Mouse (Mus musculus): ENCODE results near the gene Krt34. TPM values are rescaled to one million over a fixed set of nuclear protein-coding genes. Genes with fewer than 3 reads are reported as not detected.

The Krt34 gene
- polyA plus RNA-seq, 1 experiment from 2014 or later = not detected

- DNase-seq (ENCODE audit: low spot score) = no peak
Observed at GRCm38 (mm10) chr11:100008336-100008735, 33.0 kb downstream of the Krt34 start.

GRCm38 (mm10) chr11:100006624-100007023 lies 34.7 kb downstream of the Krt34 start:
- H3K36me3 ChIP-seq (ENCODE audit: control insufficient read depth, insufficient read depth, low read length) = no peaks in the 10 kb centered on the region
- no peak for DNase-seq (ENCODE audit: low spot score)
- H3K27ac ChIP-seq (ENCODE audit: low read depth, low read length) = no peak overlapping the region
- H3K4me1 ChIP-seq (replicated peaks; ENCODE audit: control insufficient read depth, insufficient read depth, low read length) = no peaks in the 10 kb centered on the region
- no peak for ATAC-seq (replicated peaks; ENCODE audit: low FRiP score)
- no peak overlapping the region for H3K4me2 ChIP-seq
- H3K9ac ChIP-seq (ENCODE audit: low read depth, low read length) = no peak overlapping the region
- WGBS = 34% methylated on average over 3 of the region's 3 CpGs
- no peaks in the 10 kb centered on the region for H3K9me3 ChIP-seq (ENCODE audit: control insufficient read depth, low read length)
- H3K27me3 ChIP-seq (replicated peaks; ENCODE audit: control insufficient read depth, insufficient read depth, low read length) = no peaks in the 10 kb centered on the region
- no peak overlapping the region for H3K4me3 ChIP-seq (ENCODE audit: low read depth, low read length)

More at GRCm38 (mm10) chr11:100008336-100008735, 33.0 kb downstream of the Krt34 start:
- Histone ChIP-seq H3K4me2 (no peak overlapping the region), H3K27me3 (replicated peaks; ENCODE audit: control insufficient read depth, insufficient read depth, low read length) (no peaks in the 10 kb centered on the region), H3K36me3 (ENCODE audit: control insufficient read depth, insufficient read depth, low read length) (no peaks in the 10 kb centered on the region), H3K27ac (ENCODE audit: low read depth, low read length) (no peak overlapping the region), H3K9ac (ENCODE audit: low read depth, low read length) (no peak overlapping the region), H3K9me3 (ENCODE audit: control insufficient read depth, low read length) (no peaks in the 10 kb centered on the region), H3K4me3 (ENCODE audit: low read depth, low read length) (no peak overlapping the region), H3K4me1 (replicated peaks; ENCODE audit: control insufficient read depth, insufficient read depth, low read length) (no peaks in the 10 kb centered on the region)
- 78% methylated on average over 5 of the region's 5 CpGs for WGBS
- ATAC-seq (replicated peaks; ENCODE audit: low FRiP score) = no peak

- Histone ChIP-seq H3K9me3 (ENCODE audit: control insufficient read depth, low read length) (no peaks in the 10 kb centered on the region), H3K4me2 (no peak overlapping the region), H3K4me1 (replicated peaks; ENCODE audit: control insufficient read depth, insufficient read depth, low read length) (no peaks in the 10 kb centered on the region), H3K27ac (ENCODE audit: low read depth, low read length) (no peak overlapping the region), H3K9ac (ENCODE audit: low read depth, low read length) (no peak overlapping the region), H3K4me3 (ENCODE audit: low read depth, low read length) (no peak overlapping the region), H3K36me3 (ENCODE audit: control insufficient read depth, insufficient read depth, low read length) (no peaks in the 10 kb centered on the region), H3K27me3 (replicated peaks; ENCODE audit: control insufficient read depth, insufficient read depth, low read length) (no peaks in the 10 kb centered on the region)
- ATAC-seq (replicated peaks; ENCODE audit: low FRiP score) (no peak), DNase-seq (ENCODE audit: low spot score) (no peak)
- WGBS = 80% methylated on average over 8 of the region's 8 CpGs
Observed at GRCm38 (mm10) chr11:100005905-100006304, 35.4 kb downstream of the Krt34 start.

- Histone ChIP-seq H3K27me3 (replicated peaks; ENCODE audit: control insufficient read depth, insufficient read depth, low read length) (no peaks in the 10 kb centered on the region), H3K27ac (ENCODE audit: low read depth, low read length) (no peak overlapping the region), H3K36me3 (ENCODE audit: control insufficient read depth, insufficient read depth, low read length) (no peaks in the 10 kb centered on the region), H3K9me3 (ENCODE audit: control insufficient read depth, low read length) (no peaks in the 10 kb centered on the region), H3K4me1 (replicated peaks; ENCODE audit: control insufficient read depth, insufficient read depth, low read length) (no peaks in the 10 kb centered on the region), H3K4me3 (ENCODE audit: low read depth, low read length) (no peak overlapping the region), H3K9ac (ENCODE audit: low read depth, low read length) (no peak overlapping the region), H3K4me2 (no peak overlapping the region)
- ATAC-seq (replicated peaks; ENCODE audit: low FRiP score) = no peak
- 29% methylated on average over 6 of the region's 6 CpGs for WGBS
- DNase-seq (ENCODE audit: low spot score) = no peak
Observed at GRCm38 (mm10) chr11:100004846-100005245, 36.5 kb downstream of the Krt34 start.

GRCm38 (mm10) chr11:99999091-99999490 lies 42.3 kb downstream of the Krt34 start:
- ATAC-seq (replicated peaks; ENCODE audit: low FRiP score) = no peak
- H3K36me3 ChIP-seq (ENCODE audit: control insufficient read depth, insufficient read depth, low read length) = no peaks in the 10 kb centered on the region
- 84% methylated on average over 7 of the region's 7 CpGs for WGBS
- H3K4me1 ChIP-seq (replicated peaks; ENCODE audit: control insufficient read depth, insufficient read depth, low read length) = no peaks in the 10 kb centered on the region
- no peak overlapping the region for H3K4me3 ChIP-seq (ENCODE audit: low read depth, low read length)
- no peak overlapping the region for H3K27ac ChIP-seq (ENCODE audit: low read depth, low read length)
- no peak overlapping the region for H3K9ac ChIP-seq (ENCODE audit: low read depth, low read length)
- no peaks in the 10 kb centered on the region for H3K9me3 ChIP-seq (ENCODE audit: control insufficient read depth, low read length)
- DNase-seq (ENCODE audit: low spot score) = no peak
- no peak overlapping the region for H3K4me2 ChIP-seq
- no peaks in the 10 kb centered on the region for H3K27me3 ChIP-seq (replicated peaks; ENCODE audit: control insufficient read depth, insufficient read depth, low read length)

- no peaks in the 10 kb centered on the region for H3K4me1 ChIP-seq (replicated peaks; ENCODE audit: control insufficient read depth, insufficient read depth, low read length)
- ATAC-seq (replicated peaks; ENCODE audit: low FRiP score) (no peak), DNase-seq (ENCODE audit: low spot score) (no peak)
- no peak overlapping the region for H3K4me3 ChIP-seq (ENCODE audit: low read depth, low read length)
- H3K4me2 ChIP-seq = no peak overlapping the region
- no peaks in the 10 kb centered on the region for H3K36me3 ChIP-seq (ENCODE audit: control insufficient read depth, insufficient read depth, low read length)
- 57% methylated on average over 4 of the region's 4 CpGs for WGBS
- H3K27ac ChIP-seq (ENCODE audit: low read depth, low read length) = no peak overlapping the region
- H3K27me3 ChIP-seq (replicated peaks; ENCODE audit: control insufficient read depth, insufficient read depth, low read length) = no peaks in the 10 kb centered on the region
- no peaks in the 10 kb centered on the region for H3K9me3 ChIP-seq (ENCODE audit: control insufficient read depth, low read length)
- H3K9ac ChIP-seq (ENCODE audit: low read depth, low read length) = no peak overlapping the region
Observed at GRCm38 (mm10) chr11:99994384-99994661, 47.0 kb downstream of the Krt34 start.

GRCm38 (mm10) chr11:99993620-99994383 lies 47.6 kb downstream of the Krt34 start, which contains the start of gene Krtap17-1:
Krtap17-1 (minus strand) TSS chr11:99993994.
- Histone ChIP-seq H3K27ac (ENCODE audit: low read depth, low read length) (no peak within 1 kb of the TSS), H3K9me3 (ENCODE audit: control insufficient read depth, low read length) (no peaks in the 10 kb centered on the region), H3K36me3 (ENCODE audit: control insufficient read depth, insufficient read depth, low read length) (no peaks in the 10 kb centered on the region), H3K27me3 (replicated peaks; ENCODE audit: control insufficient read depth, insufficient read depth, low read length) (no peaks in the 10 kb centered on the region), H3K4me1 (replicated peaks; ENCODE audit: control insufficient read depth, insufficient read depth, low read length) (no peaks in the 10 kb centered on the region), H3K9ac (ENCODE audit: low read depth, low read length) (no peak within 1 kb of the TSS), H3K4me3 (ENCODE audit: low read depth, low read length) (no peak within 1 kb of the TSS), H3K4me2 (no peak within 1 kb of the TSS)
- DNase-seq (ENCODE audit: low spot score) = no peak
- no peak for ATAC-seq (replicated peaks; ENCODE audit: low FRiP score)
- WGBS = 27% methylated on average over 25 of the region's 26 CpGs

- H3K9ac ChIP-seq (ENCODE audit: low read depth, low read length) = no peak overlapping the region
- DNase-seq (ENCODE audit: low spot score) (no peak), ATAC-seq (replicated peaks; ENCODE audit: low FRiP score) (no peak)
- no peak overlapping the region for H3K27ac ChIP-seq (ENCODE audit: low read depth, low read length)
- no peaks in the 10 kb centered on the region for H3K4me1 ChIP-seq (replicated peaks; ENCODE audit: control insufficient read depth, insufficient read depth, low read length)
- 79% methylated on average over 3 of the region's 3 CpGs for WGBS
- no peaks in the 10 kb centered on the region for H3K9me3 ChIP-seq (ENCODE audit: control insufficient read depth, low read length)
- H3K27me3 ChIP-seq (replicated peaks; ENCODE audit: control insufficient read depth, insufficient read depth, low read length) = no peaks in the 10 kb centered on the region
- no peaks in the 10 kb centered on the region for H3K36me3 ChIP-seq (ENCODE audit: control insufficient read depth, insufficient read depth, low read length)
- H3K4me2 ChIP-seq = no peak overlapping the region
- H3K4me3 ChIP-seq (ENCODE audit: low read depth, low read length) = no peak overlapping the region
Observed at GRCm38 (mm10) chr11:99990571-99990970, 50.8 kb downstream of the Krt34 start.

GRCm38 (mm10) chr11:99989881-99990405 lies 51.4 kb downstream of the Krt34 start:
- H3K4me1 ChIP-seq (replicated peaks; ENCODE audit: control insufficient read depth, insufficient read depth, low read length) = no peaks in the 10 kb centered on the region
- H3K9ac ChIP-seq (ENCODE audit: low read depth, low read length) = no peak overlapping the region
- DNase-seq (ENCODE audit: low spot score) = no peak
- no peak overlapping the region for H3K4me3 ChIP-seq (ENCODE audit: low read depth, low read length)
- H3K36me3 ChIP-seq (ENCODE audit: control insufficient read depth, insufficient read depth, low read length) = no peaks in the 10 kb centered on the region
- no peak overlapping the region for H3K4me2 ChIP-seq
- no peaks in the 10 kb centered on the region for H3K27me3 ChIP-seq (replicated peaks; ENCODE audit: control insufficient read depth, insufficient read depth, low read length)
- no peaks in the 10 kb centered on the region for H3K9me3 ChIP-seq (ENCODE audit: control insufficient read depth, low read length)
- ATAC-seq (replicated peaks; ENCODE audit: low FRiP score) = no peak
- WGBS = 71% methylated on average over 6 of the region's 6 CpGs
- H3K27ac ChIP-seq (ENCODE audit: low read depth, low read length) = no peak overlapping the region

Data from liver, embryonic 11.5 days (tissue).